In the genomic region with DNA sequence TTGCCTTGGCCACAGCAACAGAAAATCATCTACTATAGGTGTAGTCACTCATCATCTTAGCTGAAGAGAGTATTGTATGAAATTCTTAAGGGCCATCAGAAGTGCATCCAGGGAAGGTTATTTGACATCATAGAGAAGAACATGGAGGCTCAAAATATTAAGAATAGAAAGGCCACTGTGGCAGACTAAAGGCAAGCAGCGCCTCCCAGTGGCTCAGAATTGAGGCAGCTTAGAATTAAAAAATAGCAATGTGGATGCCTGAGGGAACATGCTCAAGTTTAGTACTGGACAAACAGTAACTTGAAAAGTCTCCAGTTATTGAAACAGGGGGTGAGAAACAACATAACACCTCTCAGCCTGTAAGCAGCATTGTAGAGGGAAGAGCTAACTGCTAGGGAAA, we compare ENCODE assay signal across 8 mouse cellular contexts.
DNase-seq lines count a peak whose midpoint lies in the region; ATAC-seq and TF ChIP-seq lines count a peak whose summit lies in the region.

No protein-coding gene starts in this region.

- 39% methylated on average over 1 of the region's 1 CpGs for WGBS in cerebellum, adult 2 months
- 59% methylated on average over 1 of the region's 1 CpGs for WGBS in neural tube, embryonic 15.5 days

- no peak overlapping the region for H3K4me2 ChIP-seq in neural tube, embryonic 15.5 days

- no peak for ATAC-seq in neural tube, embryonic 15.5 days (ENCODE audit: low FRiP score)

- no peak for TF ChIP-seq POLR2A in cerebellum, adult 2 months (IDR thresholded peaks at IDR 0.05; ENCODE audit: borderline replicate concordance, insufficient read depth, low read length)

- intact Hi-C loops in gastrocnemius, postnatal 36 days (cut with DNase I): no loop called here

- peak; percentile 65 for TF ChIP-seq CTCF in cerebellum, adult 2 months (IDR thresholded peaks at IDR 0.05; ENCODE audit: borderline replicate concordance, insufficient read depth, low read depth, low read length)
- peak; percentile 80 for TF ChIP-seq CTCF in layer of hippocampus, adult 2 months (conservative IDR thresholded peaks at IDR 0.05)

- H3K9me3 ChIP-seq in neural tube, embryonic 15.5 days (replicated peaks): no peaks in the 10 kb centered on the region

- no peaks in the 10 kb centered on the region for H3K27me3 ChIP-seq in cerebellum, adult 2 months (ENCODE audit: control insufficient read depth, insufficient read depth, low read length)
- H3K27me3 ChIP-seq in neural tube, embryonic 15.5 days (replicated peaks): no peaks in the 10 kb centered on the region

- 0 out of 2 replicates have a peak, but pooled peaks cover 4% of the 10 kb centered on the region for H3K36me3 ChIP-seq in neural tube, embryonic 15.5 days

- no peak overlapping the region for H3K9ac ChIP-seq in neural tube, embryonic 15.5 days (replicated peaks)

- no peaks in the 10 kb centered on the region for H3K4me1 ChIP-seq in cerebellum, adult 2 months (ENCODE audit: control insufficient read depth, insufficient read depth, low read length)
- H3K4me1 ChIP-seq in neural tube, embryonic 15.5 days: no peaks in the 10 kb centered on the region

- DNase-seq in gastrocnemius, adult 8-10 months (ENCODE audit: low spot score in 2 of 2): peak; percentile 6
- no peak for DNase-seq in gastrocnemius, postnatal 36 days
- peak; percentile 23 to 34 for DNase-seq in right cerebral cortex, adult 2 months (ENCODE audit: low spot score in 2 of 2)
- no peak for DNase-seq in right cerebral cortex, postnatal 25 days
- DNase-seq in cerebellum, adult 2 months: peak; percentile 31 to 52
- DNase-seq in layer of hippocampus, adult 2 months (ENCODE audit: low spot score in 2 of 2): peak in 1 of 2 experiments; percentile 45
- peak; percentile 20 for DNase-seq in thymus, postnatal 25 days

- H3K27ac ChIP-seq in cerebellum, adult 2 months (ENCODE audit: insufficient read depth, low read length): no peak overlapping the region
- no peak overlapping the region for H3K27ac ChIP-seq in layer of hippocampus, adult 2 months
- H3K27ac ChIP-seq in neural tube, embryonic 15.5 days (replicated peaks): no peak overlapping the region

- H3K4me3 ChIP-seq in cerebellum, adult 2 months (replicated peaks; ENCODE audit: insufficient read depth, low read depth, low read length): no peak overlapping the region
- no peak overlapping the region for H3K4me3 ChIP-seq in layer of hippocampus, adult 2 months
- H3K4me3 ChIP-seq in neural tube, embryonic 15.5 days (replicated peaks): no peak overlapping the region

Comparison
In these comparisons a context has a peak if more than half of its experiments do, and no peak if none do; other contexts are left out.
1. DNase-seq: peak in gastrocnemius, adult 8-10 months (2 of 2), right cerebral cortex, adult 2 months (2 of 2), cerebellum, adult 2 months (2 of 2) and thymus, postnatal 25 days (single experiment); none in gastrocnemius, postnatal 36 days (0 of 2) and right cerebral cortex, postnatal 25 days (single experiment).